Mouse (Mus musculus): ENCODE results near the gene Por. TPM values are rescaled to one million over a fixed set of nuclear protein-coding genes. Genes with fewer than 3 reads are reported as not detected.

The Por gene
- total RNA-seq, 2 experiments from 2014 or later: 175 to 226 TPM

- no peak for DNase-seq
These were observed 108.1 kb downstream of the Por start, which contains the start of gene Styxl1 for GRCm38 (mm10) chr5:135777796-135778470. Gene Styxl1 (minus strand): TSS chr5:135778385.

GRCm38 (mm10) chr5:135778471-135779445 lies 108.9 kb downstream of the Por start, which contains the start of gene Mdh2:
Gene Mdh2 (plus strand): TSS chr5:135778480.
- peak; percentile 99 for DNase-seq

GRCm38 (mm10) chr5:135780331-135780730 lies 110.5 kb downstream of the Por start:
- no peak for DNase-seq

DNA sequence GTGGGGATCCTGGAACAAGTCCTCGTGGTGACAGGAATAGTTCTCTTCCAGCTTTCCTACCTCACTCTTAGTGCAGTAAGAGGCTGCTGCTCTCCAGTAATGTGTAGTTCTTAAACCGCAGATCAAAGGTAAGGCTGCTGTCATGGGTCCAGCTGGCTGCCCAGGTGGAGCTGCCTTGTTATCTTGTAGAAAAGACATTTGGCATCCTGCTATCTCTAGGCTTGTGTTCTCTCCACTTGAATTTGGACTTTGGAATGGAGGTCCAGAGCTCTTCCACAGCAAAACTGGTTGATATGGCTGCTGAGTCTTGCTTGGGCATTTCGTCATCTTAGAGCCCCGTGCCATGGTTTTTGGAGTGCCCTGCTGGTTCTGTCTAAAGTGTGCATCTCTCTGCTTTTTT lies 113.1 kb downstream of the Por start:
- DNase-seq: no peak

Small RNA genes lying within 50 kb of the gene (microRNA-seq; reads per million reads assigned to microRNA genes)
- gene Mir7034: not detected

Other genes with a start within 250 kb of the Por start
- gene Hip1, start 124.9 kb upstream of the Por start, total RNA-seq (2021): 10 to 100 TPM; 33.7 to 39.3 TPM
- gene Ccl26, start 106.5 kb upstream of the Por start, total RNA-seq (2021): not detected
- 1 to 10 TPM; 3.6 to 4.0 TPM for gene Ccl24, start 97.0 kb upstream of the Por start, total RNA-seq (2021)
- 10 to 100 TPM; 35.2 to 39.1 TPM for gene Rhbdd2, start 37.4 kb upstream of the Por start, total RNA-seq (2021)
- 10 to 100 TPM; 61.7 to 68.2 TPM for gene Tmem120a, start 74.4 kb downstream of the Por start, total RNA-seq (2021)
- gene Styxl1, start 108.4 kb downstream of the Por start, total RNA-seq (2021): under 1 TPM; 0.27 to 0.73 TPM
- gene Mdh2, start 108.4 kb downstream of the Por start, total RNA-seq (2021): 1,000 to 10,000 TPM; 1,052 to 1,158 TPM
- 1 to 10 TPM; 2.5 to 4.3 TPM for gene Srrm3, start 136.9 kb downstream of the Por start, total RNA-seq (2021)
- gene Hspb1, start 217.9 kb downstream of the Por start, total RNA-seq (2021): 10 to 100 TPM; 68.2 to 90.0 TPM